In genomic region chr17:6005246-6005637, GRCm38 (mm10) we compare ENCODE assay signal across 8 mouse cellular contexts.
DNase-seq lines count a peak whose midpoint lies in the region; ATAC-seq and TF ChIP-seq lines count a peak whose summit lies in the region.

No protein-coding gene starts in this region.

- no peak for DNase-seq in layer of hippocampus, adult 2 months (ENCODE audit: low spot score in 2 of 2)
- DNase-seq in layer of hippocampus, adult 9-10 months (ENCODE audit: low spot score) = no peak
- peak; percentile 56 for DNase-seq in embryonic facial prominence, embryonic 10.5 days (ENCODE audit: low spot score)
- no peak for DNase-seq in adrenal gland, adult 18-20 months (ENCODE audit: low spot score in 2 of 2)
- no peak for DNase-seq in cerebellum, adult 11 months
- DNase-seq in gastrocnemius, postnatal 10 days = no peak

- no peaks in the 10 kb centered on the region for H3K9me3 ChIP-seq in embryonic facial prominence, embryonic 10.5 days
- H3K9me3 ChIP-seq in intestine, postnatal 0 days (ENCODE audit: control insufficient read depth) = no peaks in the 10 kb centered on the region
- 0 out of 2 replicates have a peak, but pooled peaks cover 3% of the 10 kb centered on the region for H3K9me3 ChIP-seq in neural tube, embryonic 13.5 days

- H3K9ac ChIP-seq in intestine, postnatal 0 days (ENCODE audit: low read depth, low read length) = no peak overlapping the region
- no peak overlapping the region for H3K9ac ChIP-seq in neural tube, embryonic 13.5 days

- ATAC-seq in intestine, postnatal 0 days = peak; percentile 72
- ATAC-seq in neural tube, embryonic 13.5 days (ENCODE audit: low read depth) = 0 out of 2 replicates have a peak, but pooled peaks have one; percentile 32

- no peaks in the 10 kb centered on the region for H3K27me3 ChIP-seq in embryonic facial prominence, embryonic 10.5 days (replicated peaks; ENCODE audit: low read depth, poor library complexity, severe bottlenecking)
- no peaks in the 10 kb centered on the region for H3K27me3 ChIP-seq in intestine, postnatal 0 days (replicated peaks; ENCODE audit: control insufficient read depth, insufficient read depth, low read length)
- H3K27me3 ChIP-seq in neural tube, embryonic 13.5 days = no peaks in the 10 kb centered on the region

- no peak overlapping the region for H3K4me3 ChIP-seq in layer of hippocampus, adult 2 months
- peak overlapping the region; percentile 23 for H3K4me3 ChIP-seq in embryonic facial prominence, embryonic 10.5 days
- no peak overlapping the region for H3K4me3 ChIP-seq in intestine, postnatal 0 days (ENCODE audit: low read depth, low read length)
- no peak overlapping the region for H3K4me3 ChIP-seq in neural tube, embryonic 13.5 days

- H3K4me1 ChIP-seq in embryonic facial prominence, embryonic 10.5 days = peaks cover 21% of the 10 kb centered on the region
- peaks cover 15% of the 10 kb centered on the region for H3K4me1 ChIP-seq in intestine, postnatal 0 days (replicated peaks; ENCODE audit: control insufficient read depth, insufficient read depth, low read length)
- peaks cover 12% of the 10 kb centered on the region for H3K4me1 ChIP-seq in neural tube, embryonic 13.5 days (replicated peaks)

- WGBS in embryonic facial prominence, embryonic 10.5 days = 15% methylated on average over 14 of the region's 14 CpGs
- WGBS in intestine, postnatal 0 days = 14% methylated on average over 12 of the region's 14 CpGs
- 16% methylated on average over 10 of the region's 14 CpGs for WGBS in neural tube, embryonic 13.5 days

- no peaks in the 10 kb centered on the region for H3K36me3 ChIP-seq in embryonic facial prominence, embryonic 10.5 days (replicated peaks)
- H3K36me3 ChIP-seq in intestine, postnatal 0 days (ENCODE audit: control insufficient read depth, insufficient read depth) = peaks cover 10% of the 10 kb centered on the region; the same call in 1 of the 2 replicates
- no peaks in the 10 kb centered on the region for H3K36me3 ChIP-seq in neural tube, embryonic 13.5 days

- H3K4me2 ChIP-seq in intestine, postnatal 0 days (replicated peaks; ENCODE audit: low read depth) = peak overlapping the region; percentile 32
- H3K4me2 ChIP-seq in neural tube, embryonic 13.5 days = no peak overlapping the region

- peak overlapping the region; percentile 84 for H3K27ac ChIP-seq in layer of hippocampus, adult 2 months
- H3K27ac ChIP-seq in embryonic facial prominence, embryonic 10.5 days (replicated peaks) = peak overlapping the region; percentile 67; the same call in 1 of the 2 replicates
- no peak overlapping the region for H3K27ac ChIP-seq in intestine, postnatal 0 days (ENCODE audit: low read depth, low read length)
- no peak overlapping the region for H3K27ac ChIP-seq in neural tube, embryonic 13.5 days (replicated peaks)

- no peak for TF ChIP-seq CTCF in layer of hippocampus, adult 2 months (conservative IDR thresholded peaks at IDR 0.05)
- no peak for TF ChIP-seq CTCF in intestine, postnatal 0 days (IDR thresholded peaks at IDR 0.05; ENCODE audit: low read depth)

Comparison
In these comparisons a context has a peak if more than half of its experiments do, and no peak if none do; other contexts are left out.
1. H3K27ac ChIP-seq: peak in layer of hippocampus, adult 2 months (single experiment) and embryonic facial prominence, embryonic 10.5 days (single experiment); none in intestine, postnatal 0 days (single experiment) and neural tube, embryonic 13.5 days (single experiment).